Comparison of ENCODE assay signal across 25 mouse cellular contexts in genomic region chr8:91706533-91706932, GRCm38 (mm10).
"Had no signal": no experiment of that assay in that cellular context is flagged by ENCODE, and none has a peak within 500 bp of the region (broad histone marks: within the 10 kb centered on the region; RNA-seq: fewer than 3 reads in every experiment).

No protein-coding gene starts in this region.

- H3K36me3 ChIP-seq: heart, embryonic 10.5 days; heart, embryonic 12.5 days; hindbrain, embryonic 13.5 days; hindbrain, embryonic 15.5 days; kidney, embryonic 15.5 days; limb, embryonic 13.5 days; limb, embryonic 15.5 days; liver, embryonic 15.5 days had no signal

- H3K4me2 ChIP-seq: heart, embryonic 12.5 days; hindbrain, embryonic 13.5 days; hindbrain, embryonic 15.5 days; kidney, embryonic 15.5 days; limb, embryonic 13.5 days; limb, embryonic 15.5 days; liver, embryonic 15.5 days had no signal

- ATAC-seq: hindbrain, postnatal 0 days; intestine, embryonic 16.5 days had no signal

- H3K27ac ChIP-seq: gastrocnemius, adult 2 months; heart, embryonic 10.5 days; hindbrain, embryonic 13.5 days; hindbrain, embryonic 15.5 days; hindbrain, postnatal 0 days; kidney, embryonic 15.5 days; kidney, postnatal 0 days; limb, embryonic 13.5 days; limb, embryonic 15.5 days; liver, embryonic 15.5 days had no signal

- DNase-seq: gastrocnemius, adult 2 months; gastrocnemius, postnatal 10 days; gastrocnemius, postnatal 25 days; heart, adult 18-20 months; heart, postnatal 10 days; heart, postnatal 36 days; kidney, adult 11 months; kidney, adult 2 months; kidney, adult 9 months; kidney, postnatal 14 days; kidney, postnatal 36 days; layer of hippocampus, adult 9-11 months; layer of hippocampus, postnatal 36 days; left cerebral cortex, postnatal 4 days had no signal

- H3K9ac ChIP-seq: heart, embryonic 12.5 days; hindbrain, embryonic 13.5 days; hindbrain, embryonic 15.5 days; kidney, embryonic 15.5 days; limb, embryonic 13.5 days; limb, embryonic 15.5 days; liver, embryonic 15.5 days had no signal

- H3K4me1 ChIP-seq: limb, embryonic 13.5 days; limb, embryonic 15.5 days had no signal

- H3K9me3 ChIP-seq: heart, embryonic 10.5 days; heart, embryonic 12.5 days; hindbrain, embryonic 13.5 days; hindbrain, embryonic 15.5 days; kidney, embryonic 15.5 days; limb, embryonic 13.5 days; limb, embryonic 15.5 days; liver, embryonic 15.5 days had no signal

- H3K4me3 ChIP-seq: gastrocnemius, adult 2 months; heart, embryonic 10.5 days; heart, embryonic 12.5 days; hindbrain, embryonic 13.5 days; hindbrain, embryonic 15.5 days; kidney, embryonic 15.5 days; limb, embryonic 13.5 days; limb, embryonic 15.5 days; liver, embryonic 15.5 days had no signal

- H3K27me3 ChIP-seq: heart, embryonic 12.5 days; hindbrain, embryonic 15.5 days had no signal
